Mouse (Mus musculus): ENCODE measurements around the gene Sirt7. TPM values are rescaled to one million over a fixed set of nuclear protein-coding genes. Genes with fewer than 3 reads are reported as not detected.

Sirt7 gene
- polyA plus RNA-seq, 1 experiment from 2014 or later: 20.8 TPM

DNA sequence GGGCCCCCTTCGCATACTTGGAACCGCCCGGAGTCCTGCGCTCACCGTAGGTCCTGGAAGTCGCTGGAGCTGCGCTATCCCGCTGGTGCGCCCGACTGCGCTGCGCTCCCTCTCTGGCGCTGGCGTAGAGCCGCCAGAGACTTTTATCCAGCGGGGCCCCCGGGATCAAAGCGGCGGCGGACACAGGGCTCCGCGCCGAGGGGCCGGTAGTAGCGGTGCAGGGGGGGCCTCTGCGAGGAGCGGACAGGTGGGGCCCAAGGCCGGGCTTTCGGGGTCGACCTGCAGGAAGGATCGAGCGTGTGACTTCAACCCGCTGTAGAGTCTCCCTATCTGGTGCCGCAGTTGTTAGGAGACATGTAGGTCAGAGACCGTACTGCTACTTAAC is 36.0 kb upstream of the Sirt7 start, which contains the start of gene Notum:
Gene Notum (minus strand): TSS at position 100 of the 385 bp plus-strand sequence.
- Histone ChIP-seq H3K9ac (replicated peaks; ENCODE audit: low read length) (peak within 1 kb of the TSS; percentile 37), H3K4me2 (ENCODE audit: low read depth, low read length) (peak within 1 kb of the TSS; percentile 80), H3K9me3 (replicated peaks; ENCODE audit: control insufficient read depth, low read length) (no peaks in the 10 kb centered on the region), H3K4me1 (ENCODE audit: control insufficient read depth, insufficient read depth, low read length) (peaks cover 9% of the 10 kb centered on the region), H3K27me3 (ENCODE audit: control insufficient read depth, insufficient read depth, low read length) (peaks cover 54% of the 10 kb centered on the region), H3K36me3 (replicated peaks; ENCODE audit: control insufficient read depth, insufficient read depth, low read depth, low read length) (no peaks in the 10 kb centered on the region), H3K27ac (replicated peaks; ENCODE audit: low read depth, low read length) (no peak within 1 kb of the TSS), H3K4me3 (ENCODE audit: low read depth, low read length) (peak within 1 kb of the TSS; percentile 42)
- DNase-seq (ENCODE audit: low spot score) (no peak), ATAC-seq (replicated peaks; ENCODE audit: insufficient number of reproducible peaks, low FRiP score, low TSS enrichment, low read depth) (no peak)
- WGBS: under 1% methylated on average over 35 of the region's 35 CpGs

- ATAC-seq (replicated peaks; ENCODE audit: insufficient number of reproducible peaks, low FRiP score, low TSS enrichment, low read depth) (no peak; the same call in 1 of the 2 replicates), DNase-seq (ENCODE audit: low spot score) (peak; percentile 65)
- Histone ChIP-seq H3K27me3 (ENCODE audit: control insufficient read depth, insufficient read depth, low read length) (peaks cover 54% of the 10 kb centered on the region), H3K9me3 (replicated peaks; ENCODE audit: control insufficient read depth, low read length) (no peaks in the 10 kb centered on the region), H3K36me3 (replicated peaks; ENCODE audit: control insufficient read depth, insufficient read depth, low read depth, low read length) (no peaks in the 10 kb centered on the region), H3K4me1 (ENCODE audit: control insufficient read depth, insufficient read depth, low read length) (peaks cover 9% of the 10 kb centered on the region), H3K4me3 (ENCODE audit: low read depth, low read length) (peak overlapping the region; percentile 42), H3K9ac (replicated peaks; ENCODE audit: low read length) (peak overlapping the region; percentile 37), H3K4me2 (ENCODE audit: low read depth, low read length) (peak overlapping the region; percentile 80), H3K27ac (replicated peaks; ENCODE audit: low read depth, low read length) (no peak overlapping the region)
- WGBS: under 1% methylated on average over 76 of the region's 95 CpGs
Observed at GRCm38 (mm10) chr11:120660301-120661075, 35.4 kb upstream of the Sirt7 start.

GRCm38 (mm10) chr11:120659509-120660300 is 34.7 kb upstream of the Sirt7 start:
- H3K9ac ChIP-seq (replicated peaks; ENCODE audit: low read length): peak overlapping the region; percentile 37; the same call in 1 of the 2 replicates
- DNase-seq (ENCODE audit: low spot score) (no peak), ATAC-seq (replicated peaks; ENCODE audit: insufficient number of reproducible peaks, low FRiP score, low TSS enrichment, low read depth) (peak; percentile 22; the same call in 1 of the 2 replicates)
- peak overlapping the region; percentile 42 for H3K4me3 ChIP-seq (ENCODE audit: low read depth, low read length)
- no peaks in the 10 kb centered on the region for H3K9me3 ChIP-seq (replicated peaks; ENCODE audit: control insufficient read depth, low read length)
- peaks cover 9% of the 10 kb centered on the region for H3K4me1 ChIP-seq (ENCODE audit: control insufficient read depth, insufficient read depth, low read length)
- no peak overlapping the region for H3K27ac ChIP-seq (replicated peaks; ENCODE audit: low read depth, low read length)
- H3K36me3 ChIP-seq (replicated peaks; ENCODE audit: control insufficient read depth, insufficient read depth, low read depth, low read length): no peaks in the 10 kb centered on the region
- H3K27me3 ChIP-seq (ENCODE audit: control insufficient read depth, insufficient read depth, low read length): peaks cover 54% of the 10 kb centered on the region
- peak overlapping the region; percentile 80 for H3K4me2 ChIP-seq (ENCODE audit: low read depth, low read length)
- 4% methylated on average over 50 of the region's 50 CpGs for WGBS

DNA sequence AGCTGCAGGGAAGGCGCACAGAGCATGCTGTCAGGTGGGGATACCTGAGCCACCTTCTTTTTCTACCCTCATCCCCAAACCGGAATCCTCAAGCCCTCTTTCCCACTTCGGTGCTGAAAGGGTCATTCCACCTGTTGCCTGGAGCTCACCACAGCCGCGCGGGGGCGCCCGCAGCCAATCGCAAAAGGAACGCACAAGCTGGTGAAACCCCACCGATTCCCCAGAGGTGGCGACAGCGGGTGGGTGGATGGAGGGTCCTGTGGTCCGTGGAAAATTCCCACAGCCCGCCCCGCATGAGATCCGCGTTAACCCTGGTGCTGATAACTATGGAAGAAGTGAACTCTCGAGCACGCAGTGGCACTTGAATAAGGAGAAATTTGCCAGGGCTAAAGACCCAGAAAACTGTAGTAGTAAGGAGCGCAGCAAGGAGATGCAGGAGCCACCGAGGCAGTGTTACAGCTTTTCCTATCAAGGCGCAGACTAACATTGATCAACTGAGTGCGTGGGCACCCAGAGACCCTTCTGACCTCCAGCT is 33.9 kb upstream of the Sirt7 start:
- Histone ChIP-seq H3K27ac (replicated peaks; ENCODE audit: low read depth, low read length) (no peak overlapping the region), H3K27me3 (ENCODE audit: control insufficient read depth, insufficient read depth, low read length) (peaks cover 54% of the 10 kb centered on the region), H3K4me2 (ENCODE audit: low read depth, low read length) (no peak overlapping the region; the same call in 1 of the 2 replicates), H3K36me3 (replicated peaks; ENCODE audit: control insufficient read depth, insufficient read depth, low read depth, low read length) (no peaks in the 10 kb centered on the region), H3K4me3 (ENCODE audit: low read depth, low read length) (no peak overlapping the region), H3K9ac (replicated peaks; ENCODE audit: low read length) (no peak overlapping the region), H3K9me3 (replicated peaks; ENCODE audit: control insufficient read depth, low read length) (no peaks in the 10 kb centered on the region), H3K4me1 (ENCODE audit: control insufficient read depth, insufficient read depth, low read length) (peaks cover 9% of the 10 kb centered on the region)
- ATAC-seq (replicated peaks; ENCODE audit: insufficient number of reproducible peaks, low FRiP score, low TSS enrichment, low read depth): no peak
- WGBS: 4% methylated on average over 24 of the region's 24 CpGs
- DNase-seq (ENCODE audit: low spot score): peak; percentile 82

GRCm38 (mm10) chr11:120657301-120657700 is 32.3 kb upstream of the Sirt7 start:
- no peak for ATAC-seq (replicated peaks; ENCODE audit: insufficient number of reproducible peaks, low FRiP score, low TSS enrichment, low read depth)
- Histone ChIP-seq H3K9ac (replicated peaks; ENCODE audit: low read length) (no peak overlapping the region), H3K4me1 (ENCODE audit: control insufficient read depth, insufficient read depth, low read length) (peaks cover 9% of the 10 kb centered on the region), H3K27me3 (ENCODE audit: control insufficient read depth, insufficient read depth, low read length) (peaks cover 48% of the 10 kb centered on the region), H3K36me3 (replicated peaks; ENCODE audit: control insufficient read depth, insufficient read depth, low read depth, low read length) (no peaks in the 10 kb centered on the region), H3K4me3 (ENCODE audit: low read depth, low read length) (no peak overlapping the region), H3K27ac (replicated peaks; ENCODE audit: low read depth, low read length) (no peak overlapping the region), H3K4me2 (ENCODE audit: low read depth, low read length) (no peak overlapping the region), H3K9me3 (replicated peaks; ENCODE audit: control insufficient read depth, low read length) (no peaks in the 10 kb centered on the region)
- DNase-seq (ENCODE audit: low spot score): no peak
- WGBS: 82% methylated on average over 4 of the region's 4 CpGs

- Histone ChIP-seq H3K9me3 (replicated peaks; ENCODE audit: control insufficient read depth, low read length) (no peaks in the 10 kb centered on the region), H3K4me2 (ENCODE audit: low read depth, low read length) (no peak overlapping the region), H3K27ac (replicated peaks; ENCODE audit: low read depth, low read length) (no peak overlapping the region), H3K36me3 (replicated peaks; ENCODE audit: control insufficient read depth, insufficient read depth, low read depth, low read length) (no peaks in the 10 kb centered on the region), H3K4me3 (ENCODE audit: low read depth, low read length) (no peak overlapping the region), H3K4me1 (ENCODE audit: control insufficient read depth, insufficient read depth, low read length) (peaks cover 3% of the 10 kb centered on the region; the same call in 1 of the 2 replicates), H3K9ac (replicated peaks; ENCODE audit: low read length) (no peak overlapping the region), H3K27me3 (ENCODE audit: control insufficient read depth, insufficient read depth, low read length) (peaks cover 22% of the 10 kb centered on the region)
- no peak for DNase-seq (ENCODE audit: low spot score)
- 66% methylated on average over 3 of the region's 3 CpGs for WGBS
- ATAC-seq (replicated peaks; ENCODE audit: insufficient number of reproducible peaks, low FRiP score, low TSS enrichment, low read depth): no peak
Observed at GRCm38 (mm10) chr11:120654741-120655140, 29.7 kb upstream of the Sirt7 start.

DNA sequence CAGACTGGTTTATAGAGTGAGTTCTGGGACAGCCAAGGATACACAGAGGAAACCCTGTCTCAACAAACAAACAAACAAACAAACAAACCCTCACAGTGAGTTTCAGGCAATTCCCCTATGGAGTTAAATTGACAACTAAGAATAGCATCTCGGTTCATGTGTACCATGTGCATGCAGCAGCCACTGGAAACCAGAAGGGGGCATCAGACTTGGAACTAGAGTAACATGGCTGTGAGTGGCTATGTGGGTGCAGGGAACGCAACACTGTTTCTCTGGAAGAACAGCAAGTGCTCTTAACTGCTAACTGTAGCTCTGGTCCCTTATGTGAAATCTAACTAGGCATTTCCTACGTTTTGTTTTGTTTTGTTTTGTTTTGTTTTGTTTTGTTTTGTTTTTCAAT is 26.8 kb upstream of the Sirt7 start:
- Histone ChIP-seq H3K9ac (replicated peaks; ENCODE audit: low read length) (no peak overlapping the region), H3K27ac (replicated peaks; ENCODE audit: low read depth, low read length) (no peak overlapping the region), H3K9me3 (replicated peaks; ENCODE audit: control insufficient read depth, low read length) (no peaks in the 10 kb centered on the region), H3K36me3 (replicated peaks; ENCODE audit: control insufficient read depth, insufficient read depth, low read depth, low read length) (no peaks in the 10 kb centered on the region), H3K4me3 (ENCODE audit: low read depth, low read length) (no peak overlapping the region), H3K4me1 (ENCODE audit: control insufficient read depth, insufficient read depth, low read length) (no peaks in the 10 kb centered on the region), H3K4me2 (ENCODE audit: low read depth, low read length) (no peak overlapping the region), H3K27me3 (ENCODE audit: control insufficient read depth, insufficient read depth, low read length) (peaks cover 5% of the 10 kb centered on the region; the same call in 1 of the 2 replicates)
- WGBS: 68% methylated on average over 3 of the region's 3 CpGs
- DNase-seq (ENCODE audit: low spot score) (no peak), ATAC-seq (replicated peaks; ENCODE audit: insufficient number of reproducible peaks, low FRiP score, low TSS enrichment, low read depth) (no peak)

All from embryonic facial prominence, embryonic 11.5 days (tissue).